Mouse (Mus musculus) intestine, postnatal 0 days (tissue): ENCODE data around the gene Tfip11. TPM values are rescaled to one million over a fixed set of nuclear protein-coding genes. Genes with fewer than 3 reads are reported as not detected.

Experiments
- ATAC-seq: fragments of 200-750 bp; cut with Nextera tagmentation; 2 replicates; pipeline ENCODE4 v1.8.0; 2017; ENCODE audit warnings: mild to moderate bottlenecking, moderate TSS enrichment, moderate library complexity
- H3K27ac ChIP-seq: fragments of 300-500 bp; sonication (generic); 2 replicates; pipeline ENCODE4 v1.5.1; 2014; ENCODE audit warnings: mild to moderate bottlenecking, low read depth, low read length, moderate library complexity
- H3K27me3 ChIP-seq: fragments of 300-500 bp; sonication (generic); replicated peaks from 2 replicates; pipeline ENCODE4 v1.6.1; 2014; ENCODE audit warnings: low read length, mixed read lengths; ENCODE audit not compliant: control insufficient read depth, insufficient read depth
- H3K36me3 ChIP-seq: fragments of 300-500 bp; sonication (generic); 2 replicates; pipeline ENCODE4 v1.6.1; 2014; ENCODE audit warnings: mild to moderate bottlenecking, moderate library complexity; ENCODE audit not compliant: control insufficient read depth, insufficient read depth
- H3K4me1 ChIP-seq: fragments of 300-500 bp; sonication (generic); replicated peaks from 2 replicates; pipeline ENCODE4 v1.6.1; 2014; ENCODE audit warnings: antibody characterized with exemption, low read length, mixed read lengths; ENCODE audit not compliant: control insufficient read depth, insufficient read depth
- H3K4me2 ChIP-seq: fragments of 300-500 bp; sonication (generic); replicated peaks from 2 replicates; pipeline ENCODE4 v1.6.1; 2014; ENCODE audit warnings: low read depth, mild to moderate bottlenecking, moderate library complexity
- H3K4me3 ChIP-seq: fragments of 300-500 bp; sonication (generic); 2 replicates; pipeline ENCODE4 v1.5.1; 2014; ENCODE audit warnings: low read depth, low read length
- H3K9ac ChIP-seq: fragments of 300-500 bp; sonication (generic); 2 replicates; pipeline ENCODE4 v1.6.1; 2014; ENCODE audit warnings: mild to moderate bottlenecking, low read depth, low read length
- H3K9me3 ChIP-seq: fragments of 300-500 bp; sonication (generic); 2 replicates; pipeline ENCODE4 v1.6.1; 2016; ENCODE audit warnings: mixed run types; ENCODE audit not compliant: control insufficient read depth
- CTCF ChIP-seq: sonication (generic); IDR thresholded peaks from 2 replicates; pipeline ENCODE4 v1.5.1; 2016; ENCODE audit warnings: low read depth, mild to moderate bottlenecking, control low read depth, antibody characterized with exemption, moderate library complexity
- WGBS: fragments of 180-500 bp; shearing (Covaris S2); extraction: QIAGEN DNeasy Blood & Tissue Kit; methylation state at CpG from one replicate; pipeline ENCODE4 v1.1.7; 2014; 5-methylcytosine and 5-hydroxymethylcytosine counted together
- polyA plus RNA-seq: library from polyadenylated mRNA; unstranded; fragments of >200 nt; fragmentation: Nextera tagmentation; extraction: Ambion mirVana; gene quantifications from 2 replicates; pipeline ENCODE4 v1.2.1, GENCODE M21; 2015

Gene Tfip11
- polyA plus RNA-seq, 1 experiment from 2014 or later, result 13.6 TPM

DNA sequence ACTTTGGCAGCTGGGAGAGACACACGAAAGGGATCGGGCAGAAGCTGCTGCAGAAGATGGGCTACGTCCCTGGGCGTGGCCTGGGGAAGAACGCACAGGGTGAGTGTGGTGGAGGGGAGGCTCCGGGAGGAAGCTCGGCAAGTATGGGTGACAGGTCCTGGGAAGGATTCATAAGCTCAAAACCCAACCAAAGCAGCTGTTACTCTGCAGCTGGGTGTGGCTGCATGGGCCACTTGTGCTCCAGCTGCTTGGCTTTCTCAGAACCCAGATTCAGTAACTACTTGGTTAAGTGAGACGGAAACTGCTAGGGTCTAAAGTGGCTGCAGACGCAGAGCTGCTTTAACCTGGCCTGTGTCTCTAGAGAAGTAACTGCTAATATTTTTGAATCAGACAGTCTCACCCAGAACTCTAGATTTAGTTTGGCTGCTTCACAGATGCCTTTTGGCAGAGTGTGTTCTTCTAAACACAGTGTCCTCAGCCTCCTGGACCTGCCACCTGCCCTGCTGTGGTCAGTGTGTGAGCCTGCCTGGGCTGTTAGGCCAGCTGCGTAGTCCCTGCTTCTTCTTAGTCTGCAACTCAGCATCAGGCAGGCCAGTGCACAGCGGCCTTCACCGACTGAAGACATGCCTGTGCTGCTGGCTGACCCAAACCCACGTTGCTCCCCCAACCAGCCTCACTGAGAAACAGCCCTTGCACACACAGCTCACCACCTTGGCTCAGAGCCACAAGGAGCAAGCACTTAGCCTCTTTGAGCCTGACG lies 3.8 kb downstream of the Tfip11 start:
- no peak for TF ChIP-seq CTCF
- Histone ChIP-seq H3K9me3 (no peaks in the 10 kb centered on the region), H3K27ac (no peak overlapping the region), H3K4me3 (no peak overlapping the region), H3K9ac (no peak overlapping the region), H3K27me3 (no peaks in the 10 kb centered on the region), H3K4me2 (no peak overlapping the region), H3K36me3 (peaks cover 74% of the 10 kb centered on the region), H3K4me1 (0 out of 2 replicates have a peak, but pooled peaks cover under 1% of the 10 kb centered on the region)
- WGBS, result 90% methylated on average over 14 of the region's 14 CpGs
- ATAC-seq, result no peak

DNA sequence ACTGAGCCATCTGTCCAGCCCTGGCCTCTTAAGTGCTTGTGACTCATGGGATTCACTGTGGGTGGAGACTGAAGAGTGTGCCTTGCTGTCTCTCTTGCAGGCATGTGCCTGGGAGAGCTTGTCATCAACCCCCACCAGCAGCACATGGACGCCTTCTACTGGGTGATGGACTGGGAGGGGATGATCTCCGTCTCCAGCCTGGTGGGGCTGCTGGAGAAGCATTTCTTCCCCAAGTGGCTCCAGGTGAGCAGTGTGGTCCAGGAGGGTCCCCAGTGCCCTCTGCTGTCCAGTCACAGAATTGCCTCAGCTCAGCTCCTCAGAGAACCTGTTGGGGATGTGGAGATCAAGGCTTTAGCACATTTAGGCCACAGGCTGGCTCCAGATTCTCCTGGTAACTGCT lies 9.3 kb downstream of the Tfip11 start:
- TF ChIP-seq CTCF, result peak; percentile 82
- no peak; the same call in 1 of the 2 replicates for ATAC-seq
- no peak overlapping the region for H3K4me2 ChIP-seq
- H3K27ac ChIP-seq, result no peak overlapping the region
- H3K36me3 ChIP-seq, result peaks cover 89% of the 10 kb centered on the region
- H3K9ac ChIP-seq, result no peak overlapping the region
- H3K4me1 ChIP-seq, result no peaks in the 10 kb centered on the region
- 26% methylated on average over 2 of the region's 2 CpGs for WGBS
- H3K4me3 ChIP-seq, result no peak overlapping the region
- no peaks in the 10 kb centered on the region for H3K9me3 ChIP-seq
- no peaks in the 10 kb centered on the region for H3K27me3 ChIP-seq

DNA sequence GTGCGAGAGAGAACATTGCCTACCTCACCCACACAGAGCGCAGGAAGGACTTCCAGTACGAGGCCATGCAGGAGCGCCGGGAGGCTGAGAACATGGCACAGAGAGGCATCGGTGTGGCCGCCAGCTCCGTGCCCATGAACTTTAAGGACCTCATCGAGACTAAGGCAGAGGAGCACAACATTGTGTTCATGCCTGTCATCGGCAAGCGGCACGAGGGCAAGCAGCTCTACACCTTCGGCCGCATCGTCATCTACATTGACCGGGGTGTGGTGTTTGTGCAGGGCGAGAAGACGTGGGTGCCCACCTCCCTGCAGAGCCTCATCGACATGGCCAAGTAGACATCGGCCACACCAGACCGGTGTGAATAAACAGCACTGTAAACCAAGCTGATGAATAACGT lies 10.8 kb downstream of the Tfip11 start:
- 92% methylated on average over 22 of the region's 22 CpGs for WGBS
- Histone ChIP-seq H3K4me3 (no peak overlapping the region), H3K27me3 (no peaks in the 10 kb centered on the region), H3K9ac (no peak overlapping the region), H3K4me2 (no peak overlapping the region), H3K27ac (no peak overlapping the region), H3K36me3 (peaks cover 74% of the 10 kb centered on the region), H3K9me3 (no peaks in the 10 kb centered on the region), H3K4me1 (no peaks in the 10 kb centered on the region)
- no peak for TF ChIP-seq CTCF
- ATAC-seq, result no peak

DNA sequence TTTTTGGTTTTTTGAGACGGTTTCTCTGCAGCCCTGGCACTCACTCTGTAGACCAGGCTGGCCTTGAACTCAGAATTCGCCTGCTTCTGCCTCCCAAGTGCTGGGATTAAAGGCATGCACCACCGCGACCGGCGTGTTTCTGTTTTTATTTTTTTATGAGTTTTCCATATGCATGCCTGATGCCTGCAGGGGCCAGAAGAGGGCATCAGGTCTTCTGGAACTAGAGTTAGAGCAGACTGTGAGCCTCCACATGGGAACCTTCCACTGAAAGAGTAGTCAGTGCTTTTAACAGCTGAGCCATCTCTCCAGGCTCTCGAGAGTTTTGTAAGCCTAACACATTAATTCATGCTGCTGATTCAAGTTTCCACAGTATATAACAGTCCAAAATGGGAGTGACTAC lies 13.1 kb downstream of the Tfip11 start:
- H3K36me3 ChIP-seq, result peaks cover 52% of the 10 kb centered on the region

DNA sequence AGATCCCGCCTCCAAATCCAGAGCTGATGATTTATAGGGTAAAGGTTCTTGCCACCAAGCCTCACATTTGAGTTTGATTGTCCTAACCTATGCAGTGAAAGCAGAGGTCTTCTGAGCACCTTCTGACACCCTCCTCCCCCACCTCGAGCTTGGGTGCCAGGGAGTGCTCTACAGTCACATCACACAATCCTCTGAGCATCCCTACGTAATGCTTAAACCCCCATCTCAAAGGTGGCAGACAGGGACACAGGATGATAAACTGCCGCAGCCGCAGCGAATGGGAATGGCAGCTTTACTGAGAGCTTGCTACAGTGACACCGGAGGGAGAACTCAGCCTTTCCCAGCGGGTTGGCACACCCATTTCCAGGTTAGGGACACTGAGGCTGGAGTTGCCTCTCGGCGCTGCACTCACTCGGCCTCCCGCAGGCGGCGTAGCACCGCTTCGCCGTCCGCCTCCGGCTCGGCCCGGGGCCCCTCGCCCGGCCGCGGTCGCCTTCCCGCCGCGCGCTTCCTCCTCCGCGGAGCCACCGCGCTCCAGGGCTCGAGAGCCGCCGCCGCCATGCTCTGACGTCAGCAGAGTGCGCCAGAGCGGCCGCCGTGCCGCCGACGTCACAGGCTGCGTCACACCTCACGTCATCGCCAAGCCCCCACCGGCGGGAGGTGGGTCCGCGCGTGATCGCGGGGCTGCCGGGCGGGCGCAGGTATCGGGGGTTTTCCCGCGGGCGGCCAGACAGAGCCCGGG lies 16.5 kb downstream of the Tfip11 start, which contains the start of the genes Srrd and Hps4:
Gene Srrd, minus strand, starts transcription at position 578 of the 742 bp plus-strand sequence.
Gene Hps4, plus strand, starts transcription at position 621 of the 742 bp plus-strand sequence.
- peaks cover 33% of the 10 kb centered on the region for H3K36me3 ChIP-seq
- H3K4me3 ChIP-seq, result peak within 1 kb of the TSS; percentile 78
- peaks cover 3% of the 10 kb centered on the region; the same call in 1 of the 2 replicates for H3K4me1 ChIP-seq
- H3K9me3 ChIP-seq, result no peaks in the 10 kb centered on the region
- TF ChIP-seq CTCF, result peak; percentile 42
- H3K4me2 ChIP-seq, result peak within 1 kb of the TSS; percentile 77
- no peaks in the 10 kb centered on the region for H3K27me3 ChIP-seq
- H3K9ac ChIP-seq, result peak within 1 kb of the TSS; percentile 76
- WGBS, result 2% methylated on average over 62 of the region's 64 CpGs
- peak; percentile 59 for ATAC-seq
- peak within 1 kb of the TSS; percentile 88 for H3K27ac ChIP-seq

More for the DNA sequence above, 13.1 kb downstream of the Tfip11 start:
- no peaks in the 10 kb centered on the region for H3K27me3 ChIP-seq
- 55% methylated on average over 7 of the region's 7 CpGs for whole genome bisulfite sequencing
- H3K4me3 ChIP-seq, result no peak overlapping the region
- H3K9me3 ChIP-seq, result no peaks in the 10 kb centered on the region
- peaks cover 3% of the 10 kb centered on the region; the same call in 1 of the 2 replicates for H3K4me1 ChIP-seq
- TF ChIP-seq CTCF, result peak; percentile 46
- no peak overlapping the region for H3K9ac ChIP-seq
- H3K27ac ChIP-seq, result no peak overlapping the region
- H3K4me2 ChIP-seq, result no peak overlapping the region
- ATAC-seq, result no peak

DNA sequence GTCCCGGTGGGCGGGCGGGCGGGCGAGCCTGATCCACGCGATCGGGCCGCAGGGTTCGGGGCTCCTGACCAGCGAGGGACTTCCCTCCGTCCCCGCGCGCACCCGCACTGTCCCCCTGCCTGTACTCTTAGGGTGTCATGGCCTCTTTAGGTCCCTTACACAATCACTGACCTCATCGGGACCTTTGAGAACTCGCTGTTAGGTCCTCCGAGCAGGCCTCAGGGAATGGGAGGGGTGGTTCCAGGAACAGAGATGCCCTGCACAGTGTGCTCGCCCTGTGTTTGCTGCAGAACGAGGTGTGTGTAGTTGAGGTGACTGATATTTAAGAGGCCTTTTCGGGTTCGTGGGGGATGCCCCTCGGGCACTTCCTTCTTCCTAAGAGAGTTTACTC lies 17.0 kb downstream of the Tfip11 start:
- no peaks in the 10 kb centered on the region for H3K27me3 ChIP-seq
- H3K36me3 ChIP-seq, result peaks cover 32% of the 10 kb centered on the region
- peak overlapping the region; percentile 78 for H3K4me3 ChIP-seq
- peaks cover 3% of the 10 kb centered on the region; the same call in 1 of the 2 replicates for H3K4me1 ChIP-seq
- peak; percentile 70 for ATAC-seq
- peak overlapping the region; percentile 77 for H3K4me2 ChIP-seq
- TF ChIP-seq CTCF, result no peak
- WGBS, result under 1% methylated on average over 24 of the region's 24 CpGs
- peak overlapping the region; percentile 76 for H3K9ac ChIP-seq
- H3K27ac ChIP-seq, result peak overlapping the region; percentile 88
- H3K9me3 ChIP-seq, result no peaks in the 10 kb centered on the region
